In genomic region chr14:121316136-121316535, GRCm38 (mm10) we compare ENCODE assay signal across 15 mouse cellular contexts.
DNase-seq lines count a peak whose midpoint lies in the region; ATAC-seq and TF ChIP-seq lines count a peak whose summit lies in the region.
"Had no signal": no experiment of that assay in that cellular context is flagged by ENCODE, and none has a peak within 500 bp of the region (broad histone marks: within the 10 kb centered on the region; RNA-seq: fewer than 3 reads in every experiment).

No protein-coding gene starts in this region.

- TF ChIP-seq CTCF in midbrain, postnatal 0 days (IDR thresholded peaks at IDR 0.05), result no peak

- no peak overlapping the region for H3K4me3 ChIP-seq in forebrain, embryonic 13.5 days
- no peak overlapping the region for H3K4me3 ChIP-seq in forebrain, embryonic 15.5 days
- H3K4me3 ChIP-seq in hindbrain, embryonic 16.5 days (ENCODE audit: low read length), result no peak overlapping the region
- H3K4me3 ChIP-seq in hindbrain, embryonic 10.5 days, result no peak overlapping the region
- H3K4me3 ChIP-seq in midbrain, embryonic 15.5 days, result no peak overlapping the region
- no peak overlapping the region for H3K4me3 ChIP-seq in midbrain, postnatal 0 days (ENCODE audit: low read depth, low read length)
- H3K4me3 ChIP-seq: liver, embryonic 12.5 days; midbrain, embryonic 13.5 days; neural tube, embryonic 13.5 days had no signal

- peaks cover 30% of the 10 kb centered on the region for H3K4me1 ChIP-seq in forebrain, embryonic 13.5 days
- peaks cover 20% of the 10 kb centered on the region for H3K4me1 ChIP-seq in forebrain, embryonic 15.5 days
- H3K4me1 ChIP-seq in hindbrain, embryonic 16.5 days (ENCODE audit: control insufficient read depth, insufficient read depth, low read depth, low read length), result peaks cover 13% of the 10 kb centered on the region
- H3K4me1 ChIP-seq in hindbrain, embryonic 10.5 days (replicated peaks), result peaks cover 22% of the 10 kb centered on the region
- H3K4me1 ChIP-seq in midbrain, embryonic 15.5 days, result peaks cover 10% of the 10 kb centered on the region
- peaks cover 7% of the 10 kb centered on the region; the same call in 1 of the 2 replicates for H3K4me1 ChIP-seq in midbrain, postnatal 0 days (ENCODE audit: insufficient read depth, low read length)

- 55% methylated on average over 5 of the region's 5 CpGs for WGBS in forebrain, embryonic 13.5 days
- 52% methylated on average over 5 of the region's 5 CpGs for WGBS in forebrain, embryonic 15.5 days
- WGBS in hindbrain, embryonic 16.5 days, result 56% methylated on average over 5 of the region's 5 CpGs
- WGBS in hindbrain, embryonic 10.5 days, result 71% methylated on average over 5 of the region's 5 CpGs
- WGBS in midbrain, embryonic 15.5 days, result 46% methylated on average over 5 of the region's 5 CpGs
- WGBS in midbrain, postnatal 0 days, result 42% methylated on average over 5 of the region's 5 CpGs

- H3K9me3 ChIP-seq in forebrain, embryonic 13.5 days (replicated peaks), result 0 out of 2 replicates have a peak, but pooled peaks cover 3% of the 10 kb centered on the region
- no peaks in the 10 kb centered on the region for H3K9me3 ChIP-seq in forebrain, embryonic 15.5 days
- no peaks in the 10 kb centered on the region for H3K9me3 ChIP-seq in hindbrain, embryonic 16.5 days (ENCODE audit: control insufficient read depth, low read length)
- peaks cover 4% of the 10 kb centered on the region; the same call in 1 of the 2 replicates for H3K9me3 ChIP-seq in hindbrain, embryonic 10.5 days
- no peaks in the 10 kb centered on the region for H3K9me3 ChIP-seq in midbrain, embryonic 15.5 days
- no peaks in the 10 kb centered on the region for H3K9me3 ChIP-seq in midbrain, postnatal 0 days (ENCODE audit: low read length)
- H3K9me3 ChIP-seq: liver, embryonic 12.5 days; neural tube, embryonic 13.5 days had no signal

- no peak overlapping the region for H3K4me2 ChIP-seq in forebrain, embryonic 13.5 days
- no peak overlapping the region for H3K4me2 ChIP-seq in forebrain, embryonic 15.5 days (replicated peaks)
- H3K4me2 ChIP-seq in hindbrain, embryonic 16.5 days (ENCODE audit: low read length), result no peak overlapping the region
- no peak overlapping the region for H3K4me2 ChIP-seq in midbrain, embryonic 15.5 days
- H3K4me2 ChIP-seq in midbrain, postnatal 0 days (ENCODE audit: low read depth, low read length, poor library complexity, severe bottlenecking), result no peak overlapping the region
- H3K4me2 ChIP-seq: liver, embryonic 12.5 days; midbrain, embryonic 13.5 days; neural tube, embryonic 13.5 days had no signal

- peak overlapping the region; percentile 19; the same call in 1 of the 2 replicates for H3K27ac ChIP-seq in forebrain, embryonic 13.5 days
- H3K27ac ChIP-seq in forebrain, embryonic 15.5 days (replicated peaks), result no peak overlapping the region
- no peak overlapping the region for H3K27ac ChIP-seq in hindbrain, embryonic 16.5 days (ENCODE audit: low read depth, low read length)
- H3K27ac ChIP-seq in hindbrain, embryonic 10.5 days, result no peak overlapping the region
- no peak overlapping the region for H3K27ac ChIP-seq in midbrain, embryonic 15.5 days
- H3K27ac ChIP-seq in midbrain, postnatal 0 days (ENCODE audit: low read depth, low read length), result no peak overlapping the region
- H3K27ac ChIP-seq: liver, embryonic 12.5 days; midbrain, embryonic 13.5 days; neural tube, embryonic 13.5 days had no signal

- H3K9ac ChIP-seq in forebrain, embryonic 13.5 days, result no peak overlapping the region
- no peak overlapping the region for H3K9ac ChIP-seq in forebrain, embryonic 15.5 days (replicated peaks)
- no peak overlapping the region for H3K9ac ChIP-seq in hindbrain, embryonic 16.5 days (ENCODE audit: low read depth, low read length)
- H3K9ac ChIP-seq in midbrain, embryonic 15.5 days, result no peak overlapping the region
- no peak overlapping the region for H3K9ac ChIP-seq in midbrain, postnatal 0 days (replicated peaks; ENCODE audit: low read length, poor library complexity, severe bottlenecking)
- H3K9ac ChIP-seq: liver, embryonic 12.5 days; midbrain, embryonic 13.5 days; neural tube, embryonic 13.5 days had no signal

- H3K36me3 ChIP-seq in forebrain, embryonic 13.5 days (ENCODE audit: poor library complexity, severe bottlenecking), result no peaks in the 10 kb centered on the region
- no peaks in the 10 kb centered on the region for H3K36me3 ChIP-seq in forebrain, embryonic 15.5 days
- H3K36me3 ChIP-seq in hindbrain, embryonic 16.5 days (ENCODE audit: control insufficient read depth, insufficient read depth, low read length), result no peaks in the 10 kb centered on the region
- no peaks in the 10 kb centered on the region for H3K36me3 ChIP-seq in hindbrain, embryonic 10.5 days
- H3K36me3 ChIP-seq in midbrain, embryonic 15.5 days (replicated peaks), result no peaks in the 10 kb centered on the region
- no peaks in the 10 kb centered on the region for H3K36me3 ChIP-seq in midbrain, postnatal 0 days (ENCODE audit: insufficient read depth, low read length)
- H3K36me3 ChIP-seq: midbrain, embryonic 13.5 days; neural tube, embryonic 13.5 days had no signal

- DNase-seq in hindbrain, embryonic 10.5 days (ENCODE audit: low spot score), result no peak
- no peak for DNase-seq in midbrain, postnatal 0 days (ENCODE audit: low spot score)
- DNase-seq in adrenal gland, adult 2 months, result no peak
- DNase-seq: kidney, adult 2 months; layer of hippocampus, adult 9-11 months; lung, postnatal 14 days had no signal

- ATAC-seq in forebrain, embryonic 13.5 days, result no peak; the same call in 1 of the 2 replicates
- ATAC-seq in forebrain, embryonic 15.5 days (replicated peaks), result no peak; the same call in 1 of the 2 replicates
- 0 out of 2 replicates have a peak, but pooled peaks have one; percentile 28 for ATAC-seq in hindbrain, embryonic 16.5 days
- 0 out of 2 replicates have a peak, but pooled peaks have one; percentile 26 for ATAC-seq in midbrain, embryonic 15.5 days (replicated peaks)
- no peak for ATAC-seq in midbrain, postnatal 0 days (ENCODE audit: low FRiP score)
- no peak for ATAC-seq in inflammation-experienced regulatory T-cells, adult 6 months
- ATAC-seq: forebrain, embryonic 14.5 days; liver, embryonic 12.5 days; midbrain, embryonic 13.5 days had no signal

- H3K27me3 ChIP-seq in forebrain, embryonic 13.5 days, result no peaks in the 10 kb centered on the region
- no peaks in the 10 kb centered on the region for H3K27me3 ChIP-seq in forebrain, embryonic 15.5 days
- no peaks in the 10 kb centered on the region for H3K27me3 ChIP-seq in hindbrain, embryonic 16.5 days (replicated peaks; ENCODE audit: control insufficient read depth, insufficient read depth, low read length)
- H3K27me3 ChIP-seq in hindbrain, embryonic 10.5 days (ENCODE audit: insufficient read depth, poor library complexity, severe bottlenecking), result no peaks in the 10 kb centered on the region
- H3K27me3 ChIP-seq in midbrain, embryonic 15.5 days (replicated peaks), result no peaks in the 10 kb centered on the region
- no peaks in the 10 kb centered on the region for H3K27me3 ChIP-seq in midbrain, postnatal 0 days (ENCODE audit: insufficient read depth, low read length)
- H3K27me3 ChIP-seq: liver, embryonic 12.5 days; midbrain, embryonic 13.5 days; neural tube, embryonic 13.5 days had no signal

Comparison
In these comparisons a context has a peak if more than half of its experiments do, and no peak if none do; other contexts are left out.
1. ATAC-seq: peak in hindbrain, embryonic 16.5 days (single experiment) and midbrain, embryonic 15.5 days (single experiment); none in forebrain, embryonic 13.5 days (single experiment), forebrain, embryonic 15.5 days (single experiment), midbrain, postnatal 0 days (single experiment) and inflammation-experienced regulatory T-cells, adult 6 months (single experiment).